In genomic region chr6:97616658-97617265, GRCm38 (mm10) we compare ENCODE assay signal across 7 mouse cellular contexts. TPM values are rescaled to one million over a fixed set of nuclear protein-coding genes. Genes with fewer than 3 reads are reported as not detected.
DNase-seq lines count a peak whose midpoint lies in the region; ATAC-seq and TF ChIP-seq lines count a peak whose summit lies in the region.

No protein-coding gene starts in this region.

- H3K9ac ChIP-seq in hindbrain, embryonic 14.5 days = peak overlapping the region; percentile 89
- peak overlapping the region; percentile 73 for H3K9ac ChIP-seq in stomach, embryonic 16.5 days (ENCODE audit: low read length)

- H3K4me2 ChIP-seq in hindbrain, embryonic 14.5 days (replicated peaks) = peak overlapping the region; percentile 76
- H3K4me2 ChIP-seq in stomach, embryonic 16.5 days (ENCODE audit: low read depth, low read length) = peak overlapping the region; percentile 96

- intact Hi-C loops in gastrocnemius, adult 2 months (cut with DNase I) = no loop called here

- no peak for TF ChIP-seq CTCF in gastrocnemius, adult 2 months (IDR thresholded peaks at IDR 0.05)

- H3K4me1 ChIP-seq in hindbrain, embryonic 14.5 days (replicated peaks; ENCODE audit: control insufficient read depth, insufficient read depth, low read length) = peaks cover 24% of the 10 kb centered on the region; the same call in 1 of the 2 replicates
- peaks cover 8% of the 10 kb centered on the region; the same call in 1 of the 2 replicates for H3K4me1 ChIP-seq in stomach, embryonic 16.5 days (ENCODE audit: control insufficient read depth, insufficient read depth, low read length)

- under 1% methylated on average over 40 of the region's 40 CpGs for WGBS in hindbrain, embryonic 14.5 days
- WGBS in stomach, embryonic 16.5 days = 0% methylated on average over 40 of the region's 40 CpGs

- peak overlapping the region; percentile 83 for H3K4me3 ChIP-seq in gastrocnemius, adult 2 months
- peak overlapping the region; percentile 79 for H3K4me3 ChIP-seq in hindbrain, embryonic 14.5 days (replicated peaks; ENCODE audit: low read length)
- H3K4me3 ChIP-seq in stomach, embryonic 16.5 days (replicated peaks; ENCODE audit: low read length) = peak overlapping the region; percentile 65

- DNase-seq in adrenal gland, postnatal 10 days = peak; percentile 79
- DNase-seq in cerebellum, postnatal 25 days = peak; percentile 47 to 66
- peak; percentile 59 for DNase-seq in gastrocnemius, adult 2 months
- DNase-seq in hindbrain, embryonic 14.5 days (ENCODE audit: low spot score) = peak; percentile 66
- DNase-seq in layer of hippocampus, postnatal 14 days (ENCODE audit: low spot score in 2 of 2) = peak; percentile 52 to 69
- DNase-seq in lung, postnatal 25 days (ENCODE audit: low spot score) = peak; percentile 58

- no peaks in the 10 kb centered on the region for H3K36me3 ChIP-seq in hindbrain, embryonic 14.5 days (replicated peaks; ENCODE audit: control insufficient read depth, insufficient read depth)
- H3K36me3 ChIP-seq in stomach, embryonic 16.5 days (ENCODE audit: control insufficient read depth, insufficient read depth, low read length) = no peaks in the 10 kb centered on the region

- H3K27ac ChIP-seq in gastrocnemius, adult 2 months = peak overlapping the region; percentile 73
- peak overlapping the region; percentile 96 for H3K27ac ChIP-seq in hindbrain, embryonic 14.5 days
- peak overlapping the region; percentile 66 for H3K27ac ChIP-seq in stomach, embryonic 16.5 days (ENCODE audit: low read length)

- H3K27me3 ChIP-seq in hindbrain, embryonic 14.5 days (ENCODE audit: control insufficient read depth, insufficient read depth, low read length) = no peaks in the 10 kb centered on the region
- peaks cover 12% of the 10 kb centered on the region for H3K27me3 ChIP-seq in stomach, embryonic 16.5 days (ENCODE audit: control insufficient read depth, insufficient read depth, low read length)

- no peaks in the 10 kb centered on the region for H3K9me3 ChIP-seq in hindbrain, embryonic 14.5 days (ENCODE audit: control insufficient read depth, low read length)
- no peaks in the 10 kb centered on the region for H3K9me3 ChIP-seq in stomach, embryonic 16.5 days (replicated peaks; ENCODE audit: control insufficient read depth, low read length)

- ATAC-seq in hindbrain, embryonic 14.5 days (ENCODE audit: low FRiP score) = peak; percentile 79
- ATAC-seq in stomach, embryonic 16.5 days (ENCODE audit: insufficient read depth, low FRiP score) = peak; percentile 51

RNA-seq across cellular contexts. Expression of gene Frmd4b, which starts 0.6 kb away (rescaled TPM):
- 10 to 100 TPM; 20.0 to 27.9 TPM for total RNA-seq in adrenal gland, postnatal 10 days (2021)
- 1 to 10 TPM; 6.7 to 7.0 TPM for total RNA-seq in gastrocnemius, adult 2 months (2021)
- polyA plus RNA-seq in hindbrain, embryonic 14.5 days (2014; fragmentation: Nextera tagmentation; extraction: Ambion mirVana) = 20.2 and 25.1 TPM in 2 replicates
- total RNA-seq in layer of hippocampus, postnatal 14 days (2021) = 10 to 100 TPM; 32.8 to 36.3 TPM
- 17.1 and 17.5 TPM in 2 replicates for polyA plus RNA-seq in stomach, embryonic 16.5 days (2015; fragmentation: Nextera tagmentation; extraction: Ambion mirVana)

Comparison
In these comparisons a context has a peak if more than half of its experiments do, and no peak if none do; other contexts are left out.
1. Peak in every context shown above with its lines: DNase-seq, ATAC-seq, H3K4me3 ChIP-seq and H3K27ac ChIP-seq.